Mouse (Mus musculus): ENCODE measurements around the gene Dnajc25.
A peak's percentile ranks its signal among the peaks of the same experiment; 100 is the strongest.

- TF ChIP-seq CTCF (IDR thresholded peaks at IDR 0.05; ENCODE audit: low read depth) = peak; percentile 92
- peak; percentile 38; the same call in 1 of the 2 replicates for TF ChIP-seq EP300 (IDR thresholded peaks at IDR 0.05; ENCODE audit: low read depth)
Measured at GRCm38 (mm10) chr4:58985157-58985648, 9.7 kb upstream of the Dnajc25 start.
